Comparison of ENCODE assay signal across 8 mouse cellular contexts in genomic region chr9:42461390-42462108, GRCm38 (mm10). TPM values are rescaled to one million over a fixed set of nuclear protein-coding genes. Genes with fewer than 3 reads are reported as not detected.
DNase-seq lines count a peak whose midpoint lies in the region; ATAC-seq lines count a peak whose summit lies in the region.

No protein-coding gene starts in this region.

- peak; percentile 58 to 85 for DNase-seq in adrenal gland, adult (ENCODE audit: inconsistent age in 2 of 2, low spot score in 1 of 2)
- no peak for DNase-seq in adrenal gland, postnatal 4 days (ENCODE audit: low spot score in 2 of 2)
- DNase-seq in 3134 (ENCODE audit: extremely low read depth, insufficient read length, low spot score) = peak; percentile 22
- DNase-seq in c-Kit-positive CD71-positive TER-119-positive erythroid progenitor cells, embryonic 14.5 days (ENCODE audit: low spot score) = peak; percentile 78
- DNase-seq in left cerebral cortex, adult 9 months (ENCODE audit: low spot score in 2 of 2) = no peak

- no peaks in the 10 kb centered on the region for H3K9me3 ChIP-seq in limb, embryonic 13.5 days
- H3K9me3 ChIP-seq in midbrain, embryonic 13.5 days = no peaks in the 10 kb centered on the region

- no peak overlapping the region for H3K9ac ChIP-seq in limb, embryonic 13.5 days
- no peak overlapping the region for H3K9ac ChIP-seq in midbrain, embryonic 13.5 days (replicated peaks)

- no peaks in the 10 kb centered on the region for H3K27me3 ChIP-seq in limb, embryonic 13.5 days
- no peaks in the 10 kb centered on the region for H3K27me3 ChIP-seq in midbrain, embryonic 13.5 days

- 54% methylated on average over 11 of the region's 11 CpGs for WGBS in limb, embryonic 13.5 days
- WGBS in midbrain, embryonic 13.5 days = 88% methylated on average over 11 of the region's 11 CpGs

- no peaks in the 10 kb centered on the region for H3K36me3 ChIP-seq in limb, embryonic 13.5 days
- 0 out of 2 replicates have a peak, but pooled peaks cover 7% of the 10 kb centered on the region for H3K36me3 ChIP-seq in midbrain, embryonic 13.5 days

- no peak for ATAC-seq in limb, embryonic 13.5 days (ENCODE audit: low FRiP score, low read depth)
- no peak for ATAC-seq in cerebellum, adult (ENCODE audit: insufficient number of reproducible peaks, low FRiP score, low TSS enrichment)
- ATAC-seq in midbrain, embryonic 13.5 days = no peak

- H3K4me3 ChIP-seq in limb, embryonic 13.5 days = no peak overlapping the region
- no peak overlapping the region for H3K4me3 ChIP-seq in midbrain, embryonic 13.5 days (replicated peaks)

- H3K4me1 ChIP-seq in limb, embryonic 13.5 days = peaks cover 40% of the 10 kb centered on the region
- peaks cover 19% of the 10 kb centered on the region for H3K4me1 ChIP-seq in midbrain, embryonic 13.5 days (replicated peaks)

- peak overlapping the region; percentile 33; the same call in 1 of the 2 replicates for H3K27ac ChIP-seq in limb, embryonic 13.5 days
- H3K27ac ChIP-seq in midbrain, embryonic 13.5 days = no peak overlapping the region

- no peak overlapping the region for H3K4me2 ChIP-seq in limb, embryonic 13.5 days (replicated peaks)
- no peak overlapping the region for H3K4me2 ChIP-seq in midbrain, embryonic 13.5 days (replicated peaks)

RNA-seq across cellular contexts. Expression of gene Tbcel, which starts 46.1 kb away (rescaled TPM):
- total RNA-seq in adrenal gland, postnatal 4 days (2021) = 10 to 100 TPM; 66.5 to 76.7 TPM
- 4.4 and 4.6 TPM in 2 replicates for polyA plus RNA-seq in limb, embryonic 13.5 days (2015; fragmentation: Nextera tagmentation; extraction: Ambion mirVana)
- 4.5 and 5.2 TPM in 2 replicates for polyA plus RNA-seq in midbrain, embryonic 13.5 days (2015; fragmentation: Nextera tagmentation; extraction: Ambion mirVana)

Comparison
In these comparisons a context has a peak if more than half of its experiments do, and no peak if none do; other contexts are left out.
1. DNase-seq: peak in adrenal gland, adult (2 of 2), 3134 (single experiment) and c-Kit-positive CD71-positive TER-119-positive erythroid progenitor cells, embryonic 14.5 days (single experiment); none in adrenal gland, postnatal 4 days (0 of 2) and left cerebral cortex, adult 9 months (0 of 2).